Mouse (Mus musculus) kidney, adult 9 months (tissue): ENCODE measurements around the gene Vmn1r40.

ENCODE experiments used
- DNase-seq: peaks from one replicate; pipeline ENCODE4 v3.0.0; 2022

The Vmn1r40 gene

DNA sequence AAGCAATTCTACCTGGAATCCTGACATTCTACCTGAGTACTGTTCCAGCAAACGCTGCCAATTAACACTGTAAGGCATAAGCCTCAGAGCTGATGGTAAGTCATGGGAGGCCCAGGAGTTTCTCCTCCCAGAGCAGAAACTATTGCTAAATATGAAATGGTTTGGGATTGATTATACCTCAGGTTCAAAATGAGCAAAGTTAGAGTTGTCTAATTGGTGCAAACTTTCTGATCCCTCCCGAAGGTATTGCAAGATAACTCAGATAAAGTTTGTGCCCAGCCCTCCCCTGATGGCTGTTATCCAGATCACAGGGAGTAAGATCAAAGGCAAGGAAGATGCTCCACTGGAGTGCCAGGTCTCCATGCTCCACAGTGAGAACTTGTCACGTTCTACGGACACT is at the start of gene Vmn1r40:
TSS of gene Vmn1r40 (plus strand) at position 301 of the 400 bp plus-strand sequence.
- DNase-seq = no peak

DNA sequence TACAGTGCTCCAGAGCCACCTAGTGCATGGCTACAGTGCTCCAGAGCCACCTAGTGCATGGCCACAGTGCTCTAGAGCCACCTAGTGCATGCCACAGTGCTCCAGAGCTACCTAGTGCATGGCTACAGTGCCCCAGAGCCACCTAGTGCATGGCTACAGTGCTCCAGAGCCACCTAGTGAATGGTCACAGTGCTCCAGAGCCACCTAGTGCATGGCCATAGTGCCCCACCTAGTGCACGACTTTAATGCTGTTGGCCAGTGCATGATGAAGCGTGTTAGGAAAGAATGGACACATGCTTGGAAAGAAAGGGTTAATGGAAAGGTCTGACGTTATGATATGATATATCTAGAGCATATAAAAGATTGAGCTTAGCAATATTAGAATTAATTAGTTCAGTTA is 49.0 kb upstream of the Vmn1r40 start:
- DNase-seq = no peak

DNA sequence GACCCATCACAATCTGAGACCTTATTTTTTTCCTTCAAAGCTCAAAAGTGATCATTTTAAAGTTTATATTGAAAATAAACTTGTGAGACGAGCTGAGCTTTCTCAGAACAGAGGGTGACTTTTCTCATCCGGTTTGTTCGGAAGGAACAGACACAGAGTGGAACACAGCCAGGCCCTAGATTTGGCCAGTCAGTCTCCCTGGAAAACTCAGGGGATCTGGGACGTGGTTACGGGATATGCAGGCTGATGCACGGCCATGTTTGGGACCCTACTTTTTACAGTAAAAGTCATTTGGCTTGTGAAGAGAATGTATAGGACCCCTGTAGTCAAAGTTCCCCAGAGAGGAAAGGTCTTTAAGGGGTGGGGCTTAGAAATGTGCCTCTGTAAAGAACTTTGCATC is 48.4 kb upstream of the Vmn1r40 start:
- DNase-seq = no peak

DNA sequence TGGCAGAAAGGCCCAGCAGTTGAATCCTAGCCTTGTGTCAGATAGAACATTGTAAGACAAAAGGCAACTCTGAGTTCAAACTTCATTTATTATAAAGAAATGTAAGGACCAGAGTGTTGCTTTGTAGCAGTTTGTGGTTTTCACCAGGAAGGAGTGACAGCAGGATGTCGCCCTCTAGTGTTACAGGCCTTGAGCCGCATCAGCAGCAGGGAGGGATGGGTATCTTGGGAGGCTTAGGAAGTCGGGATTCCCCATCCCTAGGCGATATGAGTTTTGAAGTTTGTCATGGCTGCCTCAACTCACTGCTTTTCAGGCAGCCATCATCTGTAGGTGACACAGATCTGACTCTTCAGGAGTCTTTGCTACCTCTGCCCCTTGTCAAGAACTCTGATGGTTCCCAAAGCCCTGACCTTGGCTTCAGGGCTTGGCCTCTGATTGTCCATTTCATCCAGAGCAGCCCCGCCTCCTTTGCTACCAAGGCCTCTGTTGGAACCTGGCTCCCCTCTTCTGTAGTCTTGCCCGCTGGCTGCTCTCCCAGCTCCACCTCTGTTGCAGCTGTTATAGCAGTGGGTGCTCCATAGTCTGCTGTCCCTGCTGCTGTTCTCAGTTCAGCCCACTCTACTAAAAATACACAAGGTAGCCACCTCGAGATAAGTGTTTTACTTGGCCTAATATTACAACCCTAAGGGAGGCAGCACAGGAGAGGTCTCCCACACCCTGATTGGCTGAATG is 47.5 kb upstream of the Vmn1r40 start:
- peak; percentile 49 for DNase-seq

DNA sequence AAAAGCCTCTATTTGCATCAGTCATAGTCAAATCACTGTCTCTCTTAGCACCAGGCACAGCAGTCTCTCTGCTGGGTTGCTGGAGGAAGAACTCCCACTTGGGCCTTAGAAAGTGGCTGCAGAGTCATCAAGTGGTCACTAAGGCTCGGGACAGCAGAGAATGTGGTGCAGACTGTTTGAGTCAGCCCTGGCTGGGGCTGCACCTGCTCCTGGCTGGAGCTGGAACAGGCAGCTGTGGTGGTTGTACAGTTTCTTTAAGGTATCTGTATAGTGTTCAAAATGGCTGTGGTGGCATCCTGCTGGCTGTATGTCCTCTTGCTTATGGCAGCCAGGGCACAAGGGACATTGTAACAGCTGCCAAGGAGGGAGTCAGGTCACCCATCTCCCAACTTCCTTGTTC is 46.9 kb upstream of the Vmn1r40 start:
- no peak for DNase-seq

DNA sequence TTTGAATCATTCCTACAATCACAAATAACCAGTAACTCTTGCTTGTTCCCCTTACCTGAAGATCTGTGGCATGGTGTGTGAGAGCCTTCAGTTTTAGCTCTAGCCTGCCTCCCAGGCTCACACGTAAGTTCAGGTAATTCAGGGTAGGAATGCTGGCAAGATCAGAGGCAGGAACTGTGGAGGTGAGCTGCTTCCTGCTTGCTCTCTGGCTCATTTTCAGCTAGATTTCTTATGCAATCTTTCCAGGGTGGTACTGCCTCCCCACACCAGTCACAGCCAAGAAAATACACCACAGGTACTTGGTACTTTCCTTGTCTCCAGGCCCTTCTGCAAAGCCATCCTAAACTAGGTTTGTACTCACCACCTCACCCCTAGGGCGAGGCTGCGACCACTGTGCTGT is 44.8 kb upstream of the Vmn1r40 start:
- no peak for DNase-seq

DNA sequence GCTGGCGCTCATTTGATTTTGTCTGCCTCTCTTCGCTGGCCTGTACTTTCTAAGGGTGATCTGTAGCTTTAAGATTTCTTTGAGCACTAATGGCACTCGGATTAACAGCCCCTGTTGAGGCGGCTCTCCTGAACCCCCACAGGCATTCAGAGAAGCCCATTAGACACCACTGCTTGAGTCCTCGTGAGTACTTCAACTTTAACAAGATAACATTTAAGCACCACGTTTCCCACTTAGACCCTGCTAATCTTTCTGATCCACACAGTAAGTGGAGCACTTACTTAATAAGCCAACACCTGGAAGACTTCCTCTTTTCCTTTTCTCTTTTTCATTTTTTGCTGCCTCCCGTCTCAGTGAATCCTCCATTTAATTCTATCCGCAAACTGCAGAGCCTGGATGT is 42.2 kb upstream of the Vmn1r40 start:
- no peak for DNase-seq

DNA sequence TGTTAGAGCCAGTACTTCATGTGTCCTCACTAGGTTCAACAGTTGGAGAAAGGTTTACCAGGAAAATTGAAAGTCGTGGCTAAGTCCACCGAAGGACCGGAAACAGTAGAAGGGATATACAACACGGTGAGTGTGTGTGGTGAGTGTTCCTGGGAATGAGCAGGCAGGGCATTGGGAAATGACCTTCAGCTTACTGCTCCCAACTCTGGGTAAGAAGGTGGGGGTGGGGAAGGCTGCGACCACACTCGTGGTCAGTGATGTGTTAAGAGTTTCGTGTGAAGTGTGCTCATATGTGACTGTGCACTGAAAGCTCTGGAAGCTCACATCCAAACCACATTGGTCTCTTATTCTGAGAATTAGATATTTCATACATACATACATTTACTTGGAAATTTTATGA is 41.7 kb upstream of the Vmn1r40 start:
- DNase-seq = no peak

DNA sequence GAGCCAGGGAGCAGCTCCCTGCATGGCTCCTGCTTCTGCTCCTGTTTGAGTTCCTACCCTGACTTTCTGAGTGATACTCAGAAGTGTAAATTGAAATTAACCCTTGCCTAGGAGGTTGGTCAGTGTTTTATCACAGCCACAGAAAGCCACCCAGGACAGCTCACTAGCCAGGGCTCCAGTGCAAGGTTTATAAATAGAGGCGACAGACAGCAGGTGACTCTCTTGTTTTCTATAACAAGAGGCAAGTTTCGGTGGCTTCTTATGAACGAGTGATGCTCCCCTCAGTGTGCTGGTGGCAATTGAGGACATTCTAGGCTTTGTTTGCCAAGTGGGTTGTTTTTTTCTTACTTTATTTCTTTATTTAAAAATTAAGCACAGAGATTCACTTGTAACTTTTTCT is 40.4 kb upstream of the Vmn1r40 start:
- DNase-seq = no peak

DNA sequence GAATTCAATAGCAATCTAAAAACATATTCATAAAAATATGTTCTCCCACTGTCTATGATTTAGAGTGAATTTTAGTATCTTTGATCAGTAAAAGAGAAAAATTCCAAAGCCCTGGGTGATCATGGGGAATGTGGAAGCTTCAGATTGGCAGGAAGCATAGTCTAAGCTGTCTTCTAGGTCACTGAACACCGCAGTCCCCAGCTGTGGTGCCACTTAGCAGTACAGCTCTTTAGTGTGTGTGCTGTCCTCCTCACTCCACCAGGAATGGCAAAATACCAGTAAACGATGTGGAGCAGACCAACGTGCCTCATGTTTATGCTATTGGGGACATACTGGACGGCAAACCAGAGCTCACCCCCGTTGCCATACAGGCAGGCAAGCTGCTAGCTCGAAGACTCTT is 37.8 kb upstream of the Vmn1r40 start:
- DNase-seq = no peak

DNA sequence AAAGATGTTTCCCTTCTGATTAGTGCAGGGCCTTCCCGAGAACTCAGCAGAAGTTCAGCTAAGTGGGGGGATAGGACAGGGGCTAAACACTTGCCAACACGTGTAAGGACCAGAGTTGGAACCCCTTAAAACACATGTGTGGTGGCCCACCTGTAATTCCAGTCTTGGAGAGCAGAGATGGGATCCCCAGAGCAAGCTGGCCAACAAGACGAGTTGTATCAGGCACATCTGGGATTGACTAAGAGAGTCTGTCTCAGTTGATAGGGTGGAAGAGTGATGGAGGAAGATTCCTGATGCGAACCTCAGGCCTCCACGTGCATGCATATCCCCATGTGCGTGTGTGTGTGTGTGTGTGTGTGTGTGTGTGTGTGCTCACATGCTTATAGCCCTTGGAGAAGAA is 35.9 kb upstream of the Vmn1r40 start:
- DNase-seq = no peak

DNA sequence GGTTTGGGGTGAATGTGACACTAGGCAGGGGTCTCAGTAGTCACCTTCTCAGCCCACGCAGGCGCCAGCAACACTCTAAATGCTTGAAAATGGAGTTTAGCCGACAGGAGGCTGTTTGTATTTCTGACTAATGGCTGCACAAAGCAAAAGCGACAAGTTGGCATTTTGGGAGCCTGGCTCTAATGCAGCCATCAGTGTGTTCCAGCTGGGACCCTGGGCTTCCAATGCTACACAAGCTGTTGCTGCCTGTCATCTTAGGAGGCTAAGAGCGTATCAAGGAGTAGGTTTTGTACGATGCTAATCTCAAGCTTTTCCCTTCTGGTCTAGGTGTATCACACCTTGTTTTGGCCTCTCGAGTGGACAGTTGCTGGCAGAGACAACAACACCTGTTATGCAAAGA is 34.7 kb upstream of the Vmn1r40 start:
- no peak for DNase-seq

DNA sequence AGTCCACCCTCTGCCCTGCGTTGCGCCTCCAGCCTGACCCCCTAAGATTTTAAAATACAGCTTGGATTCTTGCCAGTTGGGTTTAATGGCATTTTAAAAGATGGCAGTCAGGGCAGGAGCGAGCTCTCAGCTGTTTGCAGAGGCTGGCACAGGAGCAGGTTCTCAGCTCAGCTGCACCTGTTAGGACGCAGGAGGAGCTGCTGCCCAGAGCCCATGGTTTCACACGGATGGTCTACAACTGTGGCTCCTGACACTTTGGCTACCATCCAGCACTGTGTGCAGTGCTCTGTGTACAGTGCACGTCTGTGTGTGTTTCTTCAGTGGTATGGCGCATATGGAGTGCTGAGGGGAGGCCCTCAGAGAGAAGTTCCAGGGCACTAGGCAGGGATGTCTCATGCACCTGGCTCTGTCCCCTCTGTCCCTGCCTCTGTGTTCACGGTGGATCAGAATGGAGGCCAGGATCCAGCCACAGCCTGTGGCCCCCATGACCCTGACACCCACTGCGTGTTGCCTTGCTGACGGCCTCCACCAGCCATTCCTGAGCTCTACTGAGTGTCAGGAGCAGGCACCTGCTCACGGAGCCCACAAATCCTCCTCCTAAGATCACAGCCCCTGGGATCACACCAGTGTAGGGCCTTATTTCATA is 34.1 kb upstream of the Vmn1r40 start:
- no peak for DNase-seq

DNA sequence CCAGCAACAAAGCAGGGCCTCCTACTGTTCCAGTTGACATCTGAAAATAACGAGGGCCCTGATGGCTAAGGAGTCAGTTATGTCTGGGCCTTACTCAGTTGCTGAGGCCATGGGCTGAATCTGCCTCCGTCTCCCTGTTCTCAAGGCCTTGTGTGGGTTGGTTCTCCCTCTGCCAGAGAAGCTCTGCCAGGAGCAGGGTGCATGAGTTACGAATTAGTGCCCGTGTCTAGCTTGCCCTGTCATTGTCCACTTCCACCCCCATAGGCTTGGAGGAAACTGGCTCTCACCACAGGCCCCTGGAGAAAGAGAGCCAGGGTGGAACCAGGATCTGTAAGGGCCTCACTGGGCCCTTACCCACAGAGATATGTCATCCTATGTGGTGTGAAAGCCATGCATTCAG is 28.8 kb upstream of the Vmn1r40 start:
- no peak for DNase-seq

DNA sequence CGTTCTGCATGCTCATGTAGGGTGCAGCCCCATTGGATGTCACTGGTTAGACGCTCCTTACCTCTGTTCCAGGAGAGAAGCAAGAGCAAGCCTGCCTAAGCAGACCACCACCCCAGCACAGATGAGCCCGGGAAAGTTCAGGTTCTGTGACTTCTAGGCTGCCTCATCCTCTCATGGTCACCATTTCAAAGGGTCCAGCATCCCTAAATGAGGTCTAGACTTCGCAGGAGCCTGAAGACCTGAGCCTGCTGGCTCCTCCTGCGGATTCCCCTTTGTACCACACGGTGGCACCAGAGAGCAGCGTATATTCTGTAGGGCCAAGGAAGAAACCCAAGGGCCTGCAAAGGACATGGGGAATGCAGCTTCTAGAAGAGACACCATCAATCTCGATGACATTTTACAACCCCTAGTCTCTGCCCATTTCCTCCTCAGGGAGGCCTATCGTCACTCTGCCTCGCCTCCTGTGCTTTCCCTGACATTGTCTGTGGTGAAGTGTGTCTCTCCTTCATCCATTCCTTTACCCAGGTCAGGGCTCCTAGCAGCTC is 28.0 kb upstream of the Vmn1r40 start:
- peak; percentile 70 for DNase-seq

DNA sequence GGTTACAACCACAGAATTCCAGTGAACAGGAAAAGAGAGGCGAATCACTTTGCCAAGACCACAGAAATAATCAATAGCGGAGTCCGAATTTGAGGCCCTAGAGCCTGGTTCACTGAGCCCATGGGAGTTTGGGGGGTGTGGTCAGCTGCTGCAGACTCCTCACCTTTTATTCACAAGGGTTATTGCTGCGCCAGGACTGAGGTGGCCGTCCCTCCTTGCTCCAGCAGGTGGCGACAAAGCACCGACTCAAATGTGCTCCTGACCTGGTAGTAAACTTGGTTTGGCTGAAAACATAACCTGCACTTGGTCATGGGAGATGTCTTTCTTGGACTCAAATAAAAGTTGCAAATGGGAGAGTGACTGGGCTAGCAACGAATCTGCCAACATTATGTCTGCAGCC is 27.2 kb upstream of the Vmn1r40 start:
- DNase-seq = peak; percentile 90

DNA sequence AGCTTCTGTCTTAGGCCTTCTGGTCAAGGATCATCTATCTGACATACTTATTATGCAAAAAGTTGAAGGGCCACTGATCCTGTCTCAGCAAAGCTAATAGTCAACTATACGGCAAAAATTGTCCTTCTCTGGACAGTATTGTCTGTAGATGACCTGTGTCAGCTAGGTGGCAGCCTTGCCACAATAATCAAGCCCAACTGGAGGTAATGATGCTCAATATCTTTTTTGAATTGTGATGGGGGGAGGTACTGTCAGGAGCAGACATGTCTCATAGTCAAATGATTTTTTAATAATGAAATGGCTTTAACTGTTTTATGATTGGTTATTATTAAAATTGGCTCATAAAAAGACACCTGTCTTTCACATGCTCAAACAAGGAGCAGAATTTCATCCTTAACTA is 23.1 kb upstream of the Vmn1r40 start:
- peak; percentile 14 for DNase-seq

DNA sequence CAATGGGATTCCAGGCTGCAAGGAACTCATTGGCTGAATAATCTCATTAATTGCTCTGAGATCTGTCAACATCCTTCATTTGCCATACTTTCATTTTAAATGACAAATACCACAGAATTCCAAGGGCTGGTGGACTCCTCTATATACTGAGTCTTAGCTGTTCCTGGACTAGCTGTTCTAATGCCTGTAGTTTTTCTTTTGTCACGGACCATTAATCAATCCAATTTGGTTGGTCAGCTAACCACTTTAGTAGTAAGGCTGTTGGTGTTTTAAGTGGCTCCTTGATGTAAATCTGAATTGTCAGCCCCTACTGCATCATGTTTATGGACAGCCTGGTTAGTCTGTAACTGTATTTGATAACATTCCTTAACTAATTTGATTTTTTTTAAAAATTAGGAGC is 20.2 kb upstream of the Vmn1r40 start:
- peak; percentile 12 for DNase-seq

DNA sequence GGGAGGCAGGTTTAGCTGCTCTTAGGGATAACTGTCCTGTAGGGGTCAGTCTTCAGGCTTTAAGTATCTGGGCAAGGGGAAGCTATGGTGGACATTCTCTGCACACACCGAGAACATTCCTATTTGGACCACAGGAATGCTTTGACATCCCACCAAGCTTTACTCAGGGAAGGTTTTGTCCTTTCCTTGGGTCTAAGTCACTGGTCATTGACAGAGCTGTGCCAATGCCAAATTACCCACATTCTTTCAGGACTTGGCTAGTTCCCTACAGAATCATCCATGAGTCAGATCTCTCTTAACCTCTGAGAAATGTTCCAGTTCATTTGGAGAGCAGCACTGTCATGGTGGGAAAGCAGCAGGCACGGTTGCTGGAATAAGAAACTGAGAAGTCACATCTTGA is 716 bp upstream of the Vmn1r40 start:
- no peak for DNase-seq

DNA sequence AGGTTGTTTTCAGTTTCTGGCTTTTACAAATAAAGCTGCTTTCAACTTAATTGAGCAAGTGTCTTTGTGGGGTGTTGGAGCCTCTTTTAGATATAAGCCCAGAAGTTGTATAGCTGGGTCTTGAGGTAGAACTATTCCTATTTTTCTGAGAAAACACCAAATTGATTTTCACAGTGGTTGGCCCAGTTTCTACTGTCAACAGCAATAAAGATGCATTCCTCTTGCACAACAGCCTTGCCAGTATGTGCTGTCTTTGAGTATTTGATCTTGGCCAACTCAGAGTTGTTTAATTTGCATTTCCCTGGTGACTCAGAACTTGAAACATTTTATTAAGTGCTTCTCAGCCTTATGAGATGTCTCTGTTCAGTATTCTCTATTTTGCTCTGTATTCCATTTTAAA is 10.7 kb downstream of the Vmn1r40 start:
- DNase-seq = no peak

DNA sequence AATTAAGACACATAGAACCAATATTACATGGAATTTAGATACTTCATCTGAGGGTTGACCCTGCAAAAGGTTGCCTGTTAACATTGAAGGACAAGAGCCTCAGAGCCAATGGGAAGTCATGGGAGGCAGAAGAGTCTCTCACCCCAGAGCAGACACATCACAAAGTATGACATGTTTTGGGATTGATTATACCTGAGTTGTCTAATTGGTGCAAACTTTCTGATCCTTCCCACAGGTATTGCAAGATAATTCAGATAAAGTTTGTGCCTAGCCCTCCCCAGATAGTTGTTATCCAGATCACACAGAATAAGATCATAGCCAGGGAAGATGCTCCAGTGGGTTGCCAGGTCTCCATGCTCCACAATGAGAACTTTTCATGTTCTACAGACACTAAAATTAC is 33.1 kb downstream of the Vmn1r40 start, which contains the start of gene Vmn1r41:
TSS of gene Vmn1r41 (plus strand) at position 301 of the 400 bp plus-strand sequence.
- DNase-seq = no peak

DNA sequence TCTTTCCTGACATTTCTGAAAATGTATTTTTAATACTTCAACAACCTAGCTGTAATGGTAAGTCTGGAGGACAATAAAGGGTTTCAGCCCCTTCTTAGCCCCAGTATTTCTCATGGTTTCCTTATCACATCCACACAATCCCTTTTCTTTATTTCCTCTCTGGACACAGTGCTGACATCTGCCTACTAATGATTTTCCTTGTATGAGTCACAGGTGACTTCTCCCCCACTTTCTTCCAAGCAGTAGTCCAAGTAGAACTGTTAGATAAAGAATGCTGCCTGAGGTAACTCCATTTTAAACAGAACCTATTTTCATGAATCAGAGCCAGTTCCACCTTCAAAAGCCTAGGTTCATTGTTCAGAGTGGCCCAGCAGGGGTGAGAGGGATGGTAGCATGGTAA is 35.5 kb downstream of the Vmn1r40 start:
- no peak for DNase-seq
